Mouse (Mus musculus): ENCODE measurements around the gene Nrp1. TPM values are rescaled to one million over a fixed set of nuclear protein-coding genes. Genes with fewer than 3 reads are reported as not detected.

The Nrp1 gene
- polyA plus RNA-seq, 1 experiment from 2014 or later = 373 TPM

DNA sequence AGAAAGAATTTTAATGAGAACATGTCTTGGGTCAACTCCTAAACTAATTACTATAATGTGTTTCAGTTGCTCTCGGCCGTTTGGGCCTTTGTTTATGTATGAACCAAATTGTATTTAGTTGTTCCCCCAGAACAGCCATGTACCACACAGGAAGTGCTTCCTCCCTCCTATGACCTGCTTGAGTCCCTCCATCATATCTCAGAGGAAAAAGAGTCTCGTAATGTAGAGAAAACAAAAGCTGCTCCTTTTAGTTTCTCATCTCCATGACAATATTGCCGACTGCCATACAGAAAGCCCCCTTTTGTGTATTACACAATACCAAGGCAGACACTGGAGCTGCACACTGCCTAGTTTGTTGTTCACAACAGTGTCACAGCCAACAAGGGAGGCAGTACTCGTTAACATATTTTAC is 26.5 kb downstream of the Nrp1 start:
- Histone ChIP-seq H3K27ac (no peak overlapping the region), H3K4me3 (ENCODE audit: inconsistent target) (no peak overlapping the region), H3K36me3 (ENCODE audit: inconsistent target) (peaks cover 5% of the 10 kb centered on the region; the same call in 1 of the 2 replicates), H3K79me2 (ENCODE audit: inconsistent target) (peaks cover 99% of the 10 kb centered on the region)
- WGBS (ENCODE audit: missing documents) = 93% methylated on average over 5 of the region's 5 CpGs

DNA sequence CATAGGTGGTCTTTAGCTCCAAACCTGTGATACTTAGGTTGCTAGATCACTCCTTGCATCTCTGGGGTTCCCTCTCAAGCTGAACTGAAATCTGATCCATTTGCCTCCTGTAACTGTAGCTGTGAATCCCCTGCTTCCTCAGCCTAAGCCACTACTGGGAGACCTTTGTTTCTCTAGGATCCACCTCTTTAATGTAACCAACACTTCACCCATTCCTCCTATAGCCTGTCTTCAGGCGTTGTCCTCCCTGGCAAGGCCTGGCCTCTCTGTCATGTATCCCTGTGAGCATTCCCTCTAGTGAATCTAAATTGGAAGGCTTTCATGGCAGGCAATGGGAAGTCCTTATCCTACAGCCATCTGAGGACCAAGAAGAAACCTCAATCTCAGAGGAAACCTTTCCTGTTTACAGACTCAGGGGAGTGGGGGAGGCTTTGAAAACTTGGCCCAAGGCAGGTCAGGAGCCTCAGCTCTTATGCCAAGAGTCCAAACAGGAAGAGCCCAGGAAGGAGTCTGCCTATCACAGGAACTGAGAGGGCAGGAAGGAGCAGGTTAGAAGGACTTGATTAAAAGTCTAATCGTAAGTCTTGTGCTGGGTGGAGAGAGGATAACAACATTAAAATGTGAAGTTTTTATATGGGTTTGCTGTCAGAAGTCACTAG is 28.7 kb downstream of the Nrp1 start:
- H3K27ac ChIP-seq = no peak overlapping the region
- no peak overlapping the region for H3K4me3 ChIP-seq (ENCODE audit: inconsistent target)
- H3K79me2 ChIP-seq (ENCODE audit: inconsistent target) = peaks cover 99% of the 10 kb centered on the region
- 67% methylated on average over 2 of the region's 2 CpGs for WGBS (ENCODE audit: missing documents)
- H3K36me3 ChIP-seq (ENCODE audit: inconsistent target) = peaks cover 5% of the 10 kb centered on the region; the same call in 1 of the 2 replicates

DNA sequence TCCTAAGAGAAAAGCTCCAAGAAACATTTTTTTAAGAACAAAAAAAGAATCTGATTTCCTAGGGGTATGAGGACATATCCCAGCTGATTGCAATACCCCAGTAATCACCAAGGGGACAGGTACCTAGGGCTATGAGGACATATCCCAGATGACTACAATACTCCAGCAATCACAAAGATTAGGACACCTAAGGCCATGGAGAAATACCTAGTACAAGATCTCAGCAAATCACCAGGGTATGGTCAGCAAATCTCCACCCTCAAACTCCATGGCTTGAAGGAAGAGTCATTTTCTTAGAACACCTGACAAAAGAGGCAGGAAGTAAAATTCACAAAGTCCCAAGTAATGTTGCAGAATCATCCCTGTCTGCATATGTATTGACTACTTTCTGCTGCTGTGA is 32.4 kb downstream of the Nrp1 start:
- Histone ChIP-seq H3K79me2 (ENCODE audit: inconsistent target) (peaks cover 99% of the 10 kb centered on the region), H3K36me3 (ENCODE audit: inconsistent target) (no peaks in the 10 kb centered on the region; the same call in 1 of the 2 replicates), H3K27ac (no peak overlapping the region), H3K4me3 (ENCODE audit: inconsistent target) (no peak overlapping the region)

DNA sequence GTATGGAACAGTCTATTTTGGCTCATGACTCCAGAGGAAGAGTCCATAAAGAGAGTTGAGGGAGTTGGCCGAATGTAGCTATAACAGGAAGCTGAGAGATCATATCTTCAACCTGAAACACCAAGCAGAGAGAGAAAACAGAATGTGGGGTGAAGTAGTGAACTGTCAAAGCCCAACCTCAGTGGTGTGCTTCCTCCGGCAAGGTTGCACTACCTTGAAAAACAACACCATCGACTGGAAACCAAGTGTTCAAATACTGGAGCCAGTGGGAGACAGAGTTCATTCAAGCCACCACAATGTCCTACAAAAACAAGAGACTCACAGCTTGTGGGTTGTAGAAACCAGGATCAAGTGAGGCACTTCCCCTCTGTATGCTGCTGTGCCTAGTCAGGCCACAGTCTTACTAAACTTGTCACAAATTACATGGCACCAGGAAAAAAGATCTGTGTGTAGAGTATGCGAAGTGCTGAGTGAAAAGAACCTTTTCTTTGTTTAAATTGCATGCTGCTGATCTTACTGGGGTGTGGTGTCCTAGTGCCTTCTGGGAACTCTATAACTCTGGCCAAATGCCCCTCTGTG is 32.9 kb downstream of the Nrp1 start:
- peaks cover 100% of the 10 kb centered on the region for H3K79me2 ChIP-seq (ENCODE audit: inconsistent target)
- 29% methylated on average over 4 of the region's 4 CpGs for WGBS (ENCODE audit: missing documents)

DNA sequence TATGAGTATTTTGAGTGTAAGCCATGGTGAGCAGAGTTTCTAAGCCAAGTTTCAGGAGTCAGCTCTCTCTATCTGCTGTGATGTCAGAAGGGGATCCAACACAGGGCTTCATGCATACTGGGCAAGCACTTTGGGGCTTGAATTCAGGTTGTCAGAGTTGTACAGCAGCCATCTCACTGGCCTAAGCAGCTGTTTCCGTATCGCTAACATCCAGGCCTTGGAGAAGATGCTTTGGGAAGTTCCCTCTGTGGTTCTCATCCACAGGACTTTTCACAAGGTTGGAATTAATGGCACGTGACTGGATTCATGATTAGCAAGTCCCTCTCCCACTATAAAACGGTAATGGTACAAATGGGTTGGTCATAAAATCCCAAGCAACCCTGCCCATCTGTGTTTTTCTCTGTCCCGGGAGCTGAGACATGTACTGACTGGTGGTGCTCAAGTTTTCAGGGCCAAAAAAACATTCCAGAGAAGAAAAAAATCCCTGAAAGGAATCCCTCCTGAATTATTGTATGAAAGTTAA is 36.3 kb downstream of the Nrp1 start:
- Histone ChIP-seq H3K36me3 (ENCODE audit: inconsistent target) (no peaks in the 10 kb centered on the region; the same call in 1 of the 2 replicates), H3K4me3 (ENCODE audit: inconsistent target) (no peak overlapping the region)
- 96% methylated on average over 5 of the region's 5 CpGs for WGBS (ENCODE audit: missing documents)

More for the DNA sequence above, 32.9 kb downstream of the Nrp1 start:
- Histone ChIP-seq H3K4me3 (ENCODE audit: inconsistent target) (no peak overlapping the region), H3K36me3 (ENCODE audit: inconsistent target) (no peaks in the 10 kb centered on the region; the same call in 1 of the 2 replicates), H3K27ac (0 out of 2 replicates have a peak overlapping the region, but pooled peaks have one; percentile 0)

DNA sequence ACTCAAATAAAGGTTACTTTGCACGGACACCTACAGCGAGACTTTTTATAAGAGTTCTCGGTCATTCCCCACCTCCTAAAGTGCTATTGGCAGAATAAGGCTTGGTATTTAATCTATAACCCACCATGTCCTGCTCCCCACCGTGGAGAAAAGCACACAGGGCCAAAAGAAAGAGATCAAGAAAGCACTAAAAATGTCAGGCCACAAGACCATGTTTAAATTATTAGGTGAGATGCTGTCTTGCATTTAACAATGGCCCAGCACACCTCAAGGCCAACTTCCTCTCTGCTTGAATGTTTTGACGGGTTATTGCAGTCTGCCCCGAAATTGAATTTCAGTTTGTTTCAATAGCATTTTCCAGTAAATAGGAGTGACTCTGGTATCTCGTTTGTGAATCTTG is 38.6 kb downstream of the Nrp1 start:
- no peak overlapping the region for H3K4me3 ChIP-seq (ENCODE audit: inconsistent target)
- H3K79me2 ChIP-seq (ENCODE audit: inconsistent target) = peaks cover 100% of the 10 kb centered on the region
- no peaks in the 10 kb centered on the region; the same call in 1 of the 2 replicates for H3K36me3 ChIP-seq (ENCODE audit: inconsistent target)
- H3K27ac ChIP-seq = no peak overlapping the region
- WGBS (ENCODE audit: missing documents) = 68% methylated on average over 7 of the region's 7 CpGs

More for the DNA sequence above, 36.3 kb downstream of the Nrp1 start:
- Histone ChIP-seq H3K27ac (no peak overlapping the region), H3K79me2 (ENCODE audit: inconsistent target) (peaks cover 100% of the 10 kb centered on the region)

DNA sequence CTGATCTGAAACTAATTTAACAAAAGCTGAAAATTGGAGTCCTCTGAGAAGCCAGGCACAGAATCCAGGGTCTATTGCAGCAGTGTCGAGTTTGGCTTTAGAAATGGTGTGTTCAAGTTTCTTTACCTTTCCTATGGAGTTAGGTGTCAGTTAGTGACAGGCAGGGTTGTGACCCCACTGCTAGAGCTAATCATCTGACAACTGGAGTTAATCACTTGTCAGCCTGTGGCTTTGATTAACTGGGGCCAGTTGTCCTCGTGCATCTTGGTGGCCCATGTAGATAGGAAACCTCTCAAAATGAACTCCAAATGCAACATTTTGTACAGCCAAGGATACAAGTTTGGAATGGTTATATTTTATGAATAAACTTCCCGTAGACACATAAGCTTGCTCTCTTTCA is 39.0 kb downstream of the Nrp1 start:
- H3K79me2 ChIP-seq (ENCODE audit: inconsistent target) = peaks cover 100% of the 10 kb centered on the region
- no peak overlapping the region for H3K27ac ChIP-seq
- no peak overlapping the region for H3K4me3 ChIP-seq (ENCODE audit: inconsistent target)
- 83% methylated on average over 3 of the region's 3 CpGs for WGBS (ENCODE audit: missing documents)
- no peaks in the 10 kb centered on the region; the same call in 1 of the 2 replicates for H3K36me3 ChIP-seq (ENCODE audit: inconsistent target)

DNA sequence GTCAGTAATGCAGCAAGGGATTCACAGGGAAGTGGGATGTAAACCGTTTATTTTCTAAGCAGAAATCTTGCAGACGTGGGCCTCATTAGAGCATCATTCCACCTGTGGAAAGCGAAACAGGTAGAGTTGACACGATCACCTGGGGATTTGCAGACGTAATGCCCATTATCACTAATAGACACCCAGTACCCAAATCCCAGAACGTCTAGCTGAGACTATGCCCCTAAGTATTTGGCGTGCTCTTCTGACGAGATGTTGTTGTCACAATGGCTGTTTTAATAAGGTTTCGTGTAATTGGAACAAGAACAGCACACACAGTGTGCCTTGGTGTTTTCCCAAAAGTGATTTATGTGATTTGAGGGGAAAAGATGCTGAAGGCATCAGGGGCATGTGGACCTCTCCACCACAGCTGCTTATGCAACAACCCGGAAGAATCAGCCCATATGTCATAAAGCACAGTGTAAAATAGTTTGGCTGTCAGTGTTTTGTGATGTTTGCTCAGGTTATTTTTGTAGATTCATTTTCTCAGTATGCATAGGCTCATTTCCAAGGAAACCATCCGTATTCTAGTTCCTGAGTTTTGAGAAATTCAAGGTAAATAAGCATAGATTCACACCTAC is 40.2 kb downstream of the Nrp1 start:
- H3K36me3 ChIP-seq (ENCODE audit: inconsistent target) = no peaks in the 10 kb centered on the region; the same call in 1 of the 2 replicates
- H3K79me2 ChIP-seq (ENCODE audit: inconsistent target) = peaks cover 100% of the 10 kb centered on the region
- H3K27ac ChIP-seq = no peak overlapping the region
- H3K4me3 ChIP-seq (ENCODE audit: inconsistent target) = no peak overlapping the region
- WGBS (ENCODE audit: missing documents) = 90% methylated on average over 11 of the region's 11 CpGs

DNA sequence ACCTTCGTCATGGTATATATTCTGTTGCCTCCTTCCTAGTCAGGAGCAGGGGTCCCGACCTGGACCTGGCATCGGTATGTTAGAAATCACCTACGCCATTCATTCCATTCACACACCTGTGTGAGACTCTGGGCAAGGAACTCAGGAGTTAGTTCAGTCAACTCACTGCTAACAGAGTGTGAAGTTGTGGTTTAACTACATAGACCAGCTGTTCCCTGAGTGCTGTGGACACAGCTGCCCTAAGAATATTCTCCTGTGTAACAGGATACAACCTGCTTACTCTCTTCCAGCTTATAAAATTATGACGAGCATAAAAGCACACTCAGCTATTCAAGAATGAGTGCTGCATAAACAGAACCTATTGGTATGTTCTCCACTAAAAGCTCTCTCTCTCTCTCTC is 41.9 kb downstream of the Nrp1 start:
- Histone ChIP-seq H3K4me3 (ENCODE audit: inconsistent target) (no peak overlapping the region), H3K27ac (no peak overlapping the region), H3K36me3 (ENCODE audit: inconsistent target) (no peaks in the 10 kb centered on the region; the same call in 1 of the 2 replicates), H3K79me2 (ENCODE audit: inconsistent target) (peaks cover 100% of the 10 kb centered on the region)
- 90% methylated on average over 5 of the region's 5 CpGs for WGBS (ENCODE audit: missing documents)

DNA sequence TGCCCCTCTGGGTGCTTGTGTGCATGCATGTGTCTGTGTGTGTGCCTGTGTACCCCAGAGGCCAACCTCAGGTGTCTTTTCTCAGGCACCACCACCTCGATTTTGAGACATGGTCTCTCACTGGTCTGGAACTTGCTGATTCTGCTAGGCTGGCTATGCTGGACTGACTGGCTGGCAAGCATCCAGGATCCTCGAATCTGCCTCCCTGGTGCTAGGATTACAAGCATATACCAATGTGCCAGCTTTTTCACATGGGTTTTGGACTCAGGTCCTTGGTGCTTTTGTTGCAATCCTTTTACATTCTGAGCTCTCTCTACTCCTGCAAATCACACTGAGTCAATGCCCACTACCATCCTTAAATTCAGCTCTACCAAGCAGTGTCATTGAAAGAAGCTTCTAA is 46.5 kb downstream of the Nrp1 start:
- H3K36me3 ChIP-seq (ENCODE audit: inconsistent target) = no peaks in the 10 kb centered on the region; the same call in 1 of the 2 replicates
- H3K27ac ChIP-seq = no peak overlapping the region
- H3K4me3 ChIP-seq (ENCODE audit: inconsistent target) = no peak overlapping the region
- WGBS (ENCODE audit: missing documents) = 100% methylated on average over 1 of the region's 2 CpGs
- H3K79me2 ChIP-seq (ENCODE audit: inconsistent target) = peaks cover 100% of the 10 kb centered on the region

DNA sequence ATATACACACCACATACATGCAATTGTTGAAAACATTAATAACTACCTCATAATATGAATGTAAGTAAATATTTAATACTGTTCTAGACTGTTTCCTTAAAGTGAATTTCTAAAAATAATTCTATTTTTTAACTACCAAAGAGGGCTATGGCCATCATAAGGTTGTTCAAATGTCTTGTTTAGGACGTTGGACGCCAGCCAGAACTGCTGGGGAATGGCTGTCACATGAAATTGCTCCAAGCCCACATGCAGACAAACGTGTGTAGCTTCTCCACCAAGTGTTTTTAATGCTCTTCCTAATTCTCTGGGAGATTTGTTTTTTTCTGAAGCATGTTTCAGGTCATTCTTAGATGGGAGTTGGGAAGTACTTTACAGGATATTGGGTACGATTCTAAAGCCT is 55.0 kb downstream of the Nrp1 start:
- Histone ChIP-seq H3K36me3 (ENCODE audit: inconsistent target) (no peaks in the 10 kb centered on the region; the same call in 1 of the 2 replicates), H3K4me3 (ENCODE audit: inconsistent target) (no peak overlapping the region), H3K27ac (no peak overlapping the region), H3K79me2 (ENCODE audit: inconsistent target) (peaks cover 100% of the 10 kb centered on the region)
- 78% methylated on average over 4 of the region's 4 CpGs for WGBS (ENCODE audit: missing documents)

DNA sequence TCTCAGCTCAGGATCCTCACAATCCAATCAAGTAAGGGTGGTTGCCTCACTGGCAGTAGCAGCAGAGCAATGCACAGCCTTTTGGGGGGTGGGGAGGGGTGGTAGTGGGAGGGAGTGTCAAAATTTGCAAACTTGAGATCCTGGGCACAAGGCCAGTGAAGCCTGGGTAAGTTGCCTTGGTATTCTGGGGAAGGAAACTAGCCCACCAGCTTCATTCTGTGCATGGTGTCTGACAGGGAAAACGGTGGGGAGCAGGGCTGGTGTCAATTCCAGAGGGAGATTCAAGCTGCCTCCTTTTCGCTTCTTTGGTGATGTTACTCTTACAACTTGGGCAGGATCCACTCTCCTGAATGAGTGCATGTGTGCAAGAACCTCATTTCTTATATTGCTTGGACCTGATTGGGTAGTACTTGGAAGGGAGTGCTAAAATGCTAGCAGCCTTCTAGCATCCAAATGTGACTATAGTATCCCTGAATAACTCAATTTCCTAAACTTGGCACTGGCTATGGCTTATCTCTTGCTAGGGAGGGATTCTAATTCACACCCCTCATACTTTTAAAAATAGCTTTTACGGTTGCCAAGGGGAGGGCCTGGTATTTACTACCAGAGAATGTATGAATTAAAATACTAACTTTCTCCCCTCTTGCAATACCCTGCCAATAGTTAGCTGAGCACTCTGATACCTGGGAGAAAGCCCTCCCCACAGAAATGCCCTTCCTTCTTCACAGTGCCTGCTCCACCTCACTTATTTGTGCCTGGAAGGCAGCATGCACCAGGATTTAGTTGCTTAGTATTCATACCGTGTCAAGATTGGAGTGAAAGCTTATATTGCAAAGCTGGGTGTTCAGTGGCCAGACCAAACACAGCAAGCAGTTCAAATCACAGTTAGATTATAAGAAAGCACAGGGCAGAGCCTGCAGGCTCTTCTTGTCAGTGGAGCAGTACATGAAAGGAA is 57.6 kb downstream of the Nrp1 start:
- Histone ChIP-seq H3K4me3 (ENCODE audit: inconsistent target) (no peak overlapping the region), H3K79me2 (ENCODE audit: inconsistent target) (peaks cover 100% of the 10 kb centered on the region), H3K27ac (no peak overlapping the region), H3K36me3 (ENCODE audit: inconsistent target) (peaks cover 19% of the 10 kb centered on the region; the same call in 1 of the 2 replicates)
- 75% methylated on average over 4 of the region's 4 CpGs for WGBS (ENCODE audit: missing documents)

DNA sequence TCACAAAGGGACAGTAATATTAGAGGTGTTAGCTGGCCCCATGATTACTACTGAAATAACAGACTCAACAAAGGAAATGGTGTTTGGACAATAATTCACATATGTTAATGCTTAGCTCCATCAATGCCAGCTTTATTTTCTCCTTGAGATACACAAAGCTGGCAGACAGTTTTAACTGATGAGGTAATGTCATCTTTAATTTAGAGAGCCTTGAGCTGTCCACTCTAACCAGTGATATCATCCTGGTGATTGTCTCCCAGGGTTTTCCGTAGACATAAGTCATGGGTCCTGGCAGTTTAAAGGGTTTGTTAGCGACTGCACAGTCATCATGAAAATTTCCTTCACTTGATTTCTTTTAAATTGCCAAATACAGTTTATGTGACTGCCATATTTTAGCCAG is 58.5 kb downstream of the Nrp1 start:
- Histone ChIP-seq H3K27ac (no peak overlapping the region), H3K36me3 (ENCODE audit: inconsistent target) (peaks cover 28% of the 10 kb centered on the region), H3K79me2 (ENCODE audit: inconsistent target) (peaks cover 100% of the 10 kb centered on the region), H3K4me3 (ENCODE audit: inconsistent target) (no peak overlapping the region)
- 100% methylated on average over 2 of the region's 2 CpGs for WGBS (ENCODE audit: missing documents)
